Mouse (Mus musculus): ENCODE results near the gene Irf1.

The Irf1 gene

GRCm38 (mm10) chr11:53761284-53761683 is 8.5 kb upstream of the Irf1 start:
- DNase-seq = no peak

- peak; percentile 83 to 90 for DNase-seq
Measured at GRCm38 (mm10) chr11:53761822-53762221, 8.0 kb upstream of the Irf1 start.

DNA sequence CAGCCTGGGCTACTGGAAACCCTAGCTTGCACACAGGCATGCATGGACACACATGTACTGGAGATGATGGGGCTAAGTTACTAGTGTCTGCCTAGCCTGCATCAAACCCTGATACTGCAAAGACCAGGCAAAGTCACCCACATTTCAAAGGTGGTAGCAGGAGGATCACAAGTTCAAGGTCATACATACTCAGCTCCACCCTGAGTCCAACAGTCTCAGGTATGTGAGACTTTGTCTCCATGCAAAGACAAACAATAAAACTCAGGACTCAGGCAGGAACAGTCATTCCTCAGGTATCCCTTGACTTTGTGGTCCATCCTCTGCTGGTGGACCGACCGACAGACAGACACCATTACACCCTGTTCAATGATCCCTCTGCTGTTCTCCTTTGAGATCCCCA is 7.4 kb upstream of the Irf1 start:
- DNase-seq = no peak

DNA sequence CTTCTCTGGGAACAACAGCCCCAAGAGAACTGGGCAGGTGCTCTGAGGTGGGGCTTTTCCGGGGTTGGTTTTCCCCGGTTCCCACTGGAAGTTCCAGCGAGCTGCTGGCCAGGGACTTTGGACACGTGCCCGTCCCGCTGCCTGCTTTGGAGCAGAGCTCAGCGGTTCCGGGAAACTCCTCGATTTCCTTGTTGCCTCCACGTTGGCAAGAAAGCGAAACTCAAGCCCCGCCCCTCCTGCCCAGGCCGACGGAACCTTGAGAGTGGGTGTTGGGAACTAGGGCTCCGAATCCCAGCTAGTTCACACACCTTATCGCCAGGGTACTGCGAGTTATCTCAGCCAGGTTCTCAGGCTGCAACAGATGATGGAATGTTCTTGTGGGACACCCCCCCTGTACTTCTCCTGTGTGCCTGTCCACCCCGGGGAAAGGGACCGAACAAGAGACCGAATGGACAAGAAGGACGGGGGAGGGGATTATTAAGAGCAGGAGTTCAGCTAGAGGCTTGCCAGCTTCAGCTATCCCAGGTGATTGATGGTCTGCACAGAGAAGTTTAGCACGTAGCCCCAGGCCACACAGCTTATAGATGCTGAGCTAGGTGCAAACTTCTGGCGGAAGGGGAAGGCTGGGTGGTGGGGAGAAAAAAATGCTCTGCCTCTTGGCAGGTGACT is 6.9 kb upstream of the Irf1 start:
- peak; percentile 89 to 95 for DNase-seq

GRCm38 (mm10) chr11:53763496-53764140 is 6.2 kb upstream of the Irf1 start:
- peak; percentile 93 to 96 for DNase-seq

- no peak for DNase-seq
Measured at GRCm38 (mm10) chr11:53764581-53764980, 5.2 kb upstream of the Irf1 start.

GRCm38 (mm10) chr11:53768422-53769184 is 1.2 kb upstream of the Irf1 start:
- DNase-seq = no peak

DNA sequence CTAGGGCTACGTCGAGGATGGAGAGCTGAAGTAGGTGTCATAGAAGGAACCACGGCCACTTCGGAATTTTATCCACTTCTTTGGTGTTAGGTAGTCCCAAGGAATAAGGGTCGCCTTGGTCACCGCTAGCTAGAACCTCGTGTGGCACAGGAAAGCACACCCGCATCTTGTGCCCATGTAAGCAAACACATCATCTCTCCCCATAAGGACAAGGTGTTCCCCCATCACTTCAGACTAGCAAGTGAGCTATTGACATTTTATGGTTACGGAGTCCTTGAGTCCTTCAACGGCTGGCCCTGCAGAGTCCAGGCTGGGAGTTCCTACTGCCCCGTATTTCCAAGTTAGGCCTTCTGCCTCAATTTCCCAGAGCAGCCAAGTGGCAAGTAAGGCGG is 633 bp upstream of the Irf1 start:
- DNase-seq = no peak

GRCm38 (mm10) chr11:53770125-53770791 is 444 bp downstream of the Irf1 start:
- DNase-seq = peak; percentile 84 to 92

GRCm38 (mm10) chr11:53771001-53771744 is 1.4 kb downstream of the Irf1 start:
- no peak for DNase-seq

- no peak for DNase-seq
Measured at GRCm38 (mm10) chr11:53772536-53772935, 2.7 kb downstream of the Irf1 start.

DNA sequence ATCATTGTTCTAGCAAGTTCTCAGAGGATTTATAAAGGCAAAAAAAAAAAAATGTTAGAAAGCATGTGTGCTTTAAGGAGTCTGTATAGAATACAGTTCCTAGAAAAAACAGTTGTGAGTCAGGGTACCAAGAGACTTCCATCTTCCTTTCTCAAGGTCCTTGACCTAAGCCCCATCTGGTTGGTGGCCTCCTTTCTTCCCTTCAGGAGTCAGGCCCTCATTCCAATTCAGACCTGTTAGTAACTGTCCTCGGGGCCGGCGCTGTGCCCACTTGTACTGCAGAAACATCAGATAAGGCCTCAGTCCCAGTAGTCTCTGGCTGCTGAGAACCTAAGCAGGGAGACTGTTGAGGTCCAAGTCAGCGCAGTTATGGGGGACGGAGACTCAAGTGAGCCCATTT is 3.3 kb downstream of the Irf1 start, which contains the start of gene Gm17334:
TSS of gene Gm17334 (minus strand) at position 101 of the 400 bp plus-strand sequence.
- DNase-seq = no peak

- DNase-seq = no peak
Measured at GRCm38 (mm10) chr11:53773641-53774360, 4.0 kb downstream of the Irf1 start.

GRCm38 (mm10) chr11:53774659-53775255 is 4.9 kb downstream of the Irf1 start:
- no peak for DNase-seq

DNA sequence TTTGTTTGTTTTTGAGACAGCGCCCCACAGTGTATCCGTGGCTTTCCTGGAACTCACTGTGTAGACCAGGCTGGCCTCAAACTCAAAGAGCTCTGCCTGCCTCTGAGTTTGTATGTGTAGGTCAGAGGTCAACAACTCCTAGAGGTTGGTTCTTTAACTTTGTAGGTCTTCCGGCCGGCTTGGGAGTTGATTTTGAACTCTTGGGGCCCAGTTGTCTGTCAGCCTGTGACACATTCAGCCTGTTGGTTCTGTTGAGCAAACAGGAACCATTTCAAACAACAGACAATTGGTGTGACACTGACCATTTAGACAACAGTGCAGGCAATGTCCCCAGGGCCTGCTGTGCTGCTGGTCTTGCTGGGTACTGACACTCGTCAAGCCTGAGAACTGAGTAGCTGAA is 7.9 kb downstream of the Irf1 start:
- DNase-seq = no peak

DNA sequence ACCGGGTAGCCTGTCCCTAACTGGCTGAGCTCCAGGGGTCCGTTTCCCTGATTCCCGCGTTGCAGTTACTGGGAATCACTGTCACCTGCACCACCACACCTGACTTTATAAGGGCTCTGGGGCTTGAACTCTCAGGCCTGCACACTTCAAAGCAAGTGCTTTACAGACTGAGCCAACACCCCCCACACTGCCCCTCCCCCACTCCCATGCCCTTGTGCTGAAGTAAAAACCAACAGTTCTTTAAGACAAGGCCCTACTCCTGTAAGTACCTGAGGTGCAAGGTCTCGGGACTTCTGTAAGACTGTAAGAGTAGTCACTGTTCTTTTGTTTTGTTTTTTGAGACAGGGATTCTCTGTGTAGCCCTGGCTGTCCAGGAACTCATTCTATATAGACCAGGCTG is 8.6 kb downstream of the Irf1 start:
- no peak for DNase-seq

- DNase-seq = no peak
Measured at GRCm38 (mm10) chr11:53779808-53780207, 10.0 kb downstream of the Irf1 start.

DNA sequence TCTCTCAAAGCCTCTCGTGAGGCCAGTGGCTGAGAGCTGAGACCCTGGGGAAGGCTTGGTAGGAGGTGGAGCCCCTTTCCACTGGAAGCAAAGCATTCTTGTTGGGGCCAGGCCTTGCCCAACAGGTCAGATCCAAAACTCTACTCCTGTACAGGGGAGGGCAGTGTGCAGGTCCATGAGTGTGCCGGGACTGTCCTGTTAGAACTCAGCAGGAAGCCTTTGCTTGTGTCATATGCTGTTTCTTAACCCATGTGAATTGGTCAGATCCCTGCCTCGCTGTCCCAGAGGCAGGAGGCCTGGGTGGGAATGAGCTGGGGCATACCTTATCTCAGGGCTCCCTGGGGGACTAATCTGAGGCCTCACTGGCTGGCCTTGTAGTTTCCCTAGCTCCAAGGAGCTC is 10.4 kb downstream of the Irf1 start:
- DNase-seq = no peak

DNA sequence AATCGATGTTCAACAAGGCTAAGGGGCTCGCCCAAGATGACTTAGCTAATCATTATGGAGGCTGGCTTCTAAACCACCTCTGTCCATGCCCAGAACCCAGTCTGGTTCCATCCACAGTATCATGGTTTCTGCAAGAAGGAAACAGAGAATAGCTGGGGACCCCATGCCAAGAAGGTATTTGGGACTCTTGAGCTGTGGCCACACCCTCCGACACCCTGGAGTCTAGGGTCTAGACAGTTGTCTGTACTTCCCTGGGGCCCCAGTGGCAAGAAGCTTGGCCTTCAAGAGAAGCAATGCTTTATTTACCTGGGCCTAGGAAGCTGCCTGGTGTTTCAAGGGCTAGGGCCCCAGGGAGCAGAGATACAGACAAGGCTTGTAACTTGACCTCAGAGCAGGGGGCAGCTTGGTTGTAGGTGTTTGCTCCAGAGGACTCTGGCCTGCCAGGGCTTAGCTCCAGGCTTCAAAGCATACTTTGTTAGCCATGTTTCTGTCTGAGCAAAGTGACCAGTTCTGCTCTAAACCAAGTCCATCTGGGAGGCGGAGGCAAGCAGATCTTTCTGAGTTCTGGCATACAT is 11.5 kb downstream of the Irf1 start:
- DNase-seq = no peak

DNA sequence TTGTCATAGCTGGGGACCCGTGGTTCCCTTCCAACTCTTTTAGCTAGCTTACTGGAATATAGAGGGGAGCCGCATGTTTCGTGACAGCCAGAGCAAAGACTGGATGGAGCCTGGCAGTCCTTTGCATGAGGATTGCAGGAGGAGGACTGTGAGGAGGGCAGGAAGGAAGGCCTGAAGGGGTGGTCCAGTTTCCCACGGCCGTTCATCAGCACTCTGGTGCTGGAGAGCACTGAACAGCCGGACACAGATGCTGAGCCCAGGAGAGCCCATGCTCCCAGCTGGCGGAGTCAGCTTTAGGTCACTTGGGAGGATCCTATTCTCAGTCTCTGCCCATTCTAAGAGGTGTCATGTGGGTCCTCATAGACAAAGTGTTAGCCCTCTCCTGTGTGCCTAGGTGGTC is 12.2 kb downstream of the Irf1 start:
- peak; percentile 36 to 57 for DNase-seq

DNA sequence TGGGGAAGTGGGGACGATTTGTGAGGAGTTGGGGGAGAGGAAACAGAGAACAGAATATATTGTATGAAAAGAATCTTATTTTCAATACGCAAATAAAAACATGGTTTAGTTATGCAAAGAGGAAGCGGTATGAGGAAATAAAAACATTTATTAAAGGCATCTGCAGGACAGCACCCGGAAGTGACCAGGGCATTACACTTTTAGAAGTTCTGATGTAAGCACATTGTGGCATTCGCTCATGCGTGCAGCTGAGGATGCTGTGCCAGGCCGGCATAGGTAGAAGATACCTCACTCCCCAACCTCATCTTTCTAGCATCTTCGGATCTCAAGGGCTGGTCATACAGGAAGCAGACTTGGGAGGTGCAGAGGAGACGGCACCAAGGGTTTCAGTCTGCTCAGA is 13.5 kb downstream of the Irf1 start:
- no peak for DNase-seq
